9 mouse cellular contexts compared by ENCODE assay signal in the genomic region with DNA sequence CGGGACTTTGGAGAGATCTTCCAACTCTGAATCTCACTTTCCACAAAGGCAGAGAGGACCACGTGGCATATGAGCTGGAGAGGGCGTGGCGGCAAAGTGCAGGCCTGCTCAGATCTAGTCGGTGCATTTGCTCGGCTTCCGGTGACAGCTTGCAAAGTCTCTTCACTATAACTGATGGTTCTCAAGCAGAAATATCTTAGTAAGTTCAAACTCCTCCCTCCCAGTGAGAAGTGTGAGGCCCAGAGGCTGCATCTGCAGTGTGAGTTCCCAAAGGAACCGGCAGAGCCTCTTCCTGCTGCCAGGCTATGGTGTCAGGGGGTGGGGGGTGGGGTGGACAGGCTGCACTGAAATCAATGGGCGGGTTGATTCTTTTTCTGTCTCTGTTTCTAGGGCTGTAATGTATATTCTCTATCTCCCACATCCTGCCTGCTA.
DNase-seq lines count a peak whose midpoint lies in the region; ATAC-seq lines count a peak whose summit lies in the region.
"Had no signal": no experiment of that assay in that cellular context is flagged by ENCODE, and none has a peak within 500 bp of the region (broad histone marks: within the 10 kb centered on the region; RNA-seq: fewer than 3 reads in every experiment).

No protein-coding gene starts in this region.

- peak; percentile 76 for ATAC-seq in kidney, embryonic 16.5 days (ENCODE audit: low FRiP score, low TSS enrichment)
- no peak for ATAC-seq in hindbrain, embryonic 13.5 days (ENCODE audit: low FRiP score)
- ATAC-seq in liver, embryonic 15.5 days (ENCODE audit: insufficient read depth) = peak; percentile 62
- ATAC-seq in stomach, embryonic 14.5 days (ENCODE audit: insufficient number of reproducible peaks, insufficient read depth, low FRiP score, low read depth) = peak; percentile 65; the same call in 1 of the 2 replicates

- H3K36me3 ChIP-seq in kidney, embryonic 16.5 days (ENCODE audit: insufficient read depth, low read length) = no peaks in the 10 kb centered on the region
- H3K36me3 ChIP-seq in embryonic facial prominence, embryonic 10.5 days (replicated peaks) = no peaks in the 10 kb centered on the region
- no peaks in the 10 kb centered on the region for H3K36me3 ChIP-seq in hindbrain, embryonic 13.5 days
- H3K36me3 ChIP-seq in liver, embryonic 15.5 days (replicated peaks) = no peaks in the 10 kb centered on the region
- no peaks in the 10 kb centered on the region for H3K36me3 ChIP-seq in stomach, embryonic 14.5 days (ENCODE audit: control insufficient read depth, insufficient read depth, low read length)
- H3K36me3 ChIP-seq: G1E had no signal

- 26% methylated on average over 9 of the region's 9 CpGs for WGBS in kidney, embryonic 16.5 days
- 49% methylated on average over 9 of the region's 9 CpGs for WGBS in embryonic facial prominence, embryonic 10.5 days
- WGBS in hindbrain, embryonic 13.5 days = 45% methylated on average over 9 of the region's 9 CpGs
- WGBS in liver, embryonic 15.5 days (ENCODE audit: insufficient replicate concordance) = 13% methylated on average over 9 of the region's 9 CpGs
- WGBS in stomach, embryonic 14.5 days = 14% methylated on average over 9 of the region's 9 CpGs

- peak overlapping the region; percentile 36; the same call in 1 of the 2 replicates for H3K9ac ChIP-seq in kidney, embryonic 16.5 days (replicated peaks; ENCODE audit: low read length)
- H3K9ac ChIP-seq in hindbrain, embryonic 13.5 days = no peak overlapping the region
- H3K9ac ChIP-seq in liver, embryonic 15.5 days = no peak overlapping the region
- no peak overlapping the region for H3K9ac ChIP-seq in stomach, embryonic 14.5 days (replicated peaks; ENCODE audit: low read depth, low read length)

- no peak overlapping the region for H3K4me3 ChIP-seq in kidney, embryonic 16.5 days (ENCODE audit: low read length)
- H3K4me3 ChIP-seq in embryonic facial prominence, embryonic 10.5 days = no peak overlapping the region
- H3K4me3 ChIP-seq in hindbrain, embryonic 13.5 days = no peak overlapping the region
- no peak overlapping the region for H3K4me3 ChIP-seq in liver, embryonic 15.5 days (replicated peaks)
- no peak overlapping the region for H3K4me3 ChIP-seq in stomach, embryonic 14.5 days (ENCODE audit: low read depth, low read length)

- H3K9me3 ChIP-seq in kidney, embryonic 16.5 days (ENCODE audit: low read length) = no peaks in the 10 kb centered on the region
- no peaks in the 10 kb centered on the region for H3K9me3 ChIP-seq in embryonic facial prominence, embryonic 10.5 days
- H3K9me3 ChIP-seq in hindbrain, embryonic 13.5 days = no peaks in the 10 kb centered on the region
- no peaks in the 10 kb centered on the region for H3K9me3 ChIP-seq in liver, embryonic 15.5 days (replicated peaks)
- no peaks in the 10 kb centered on the region for H3K9me3 ChIP-seq in stomach, embryonic 14.5 days (ENCODE audit: control insufficient read depth, low read depth, low read length)
- H3K9me3 ChIP-seq: G1E had no signal

- H3K27me3 ChIP-seq in kidney, embryonic 16.5 days (ENCODE audit: insufficient read depth, low read length) = no peaks in the 10 kb centered on the region
- H3K27me3 ChIP-seq in embryonic facial prominence, embryonic 10.5 days (replicated peaks; ENCODE audit: low read depth, poor library complexity, severe bottlenecking) = no peaks in the 10 kb centered on the region
- H3K27me3 ChIP-seq in hindbrain, embryonic 13.5 days = no peaks in the 10 kb centered on the region
- no peaks in the 10 kb centered on the region for H3K27me3 ChIP-seq in liver, embryonic 15.5 days
- H3K27me3 ChIP-seq in stomach, embryonic 14.5 days (ENCODE audit: control insufficient read depth, insufficient read depth, low read length) = no peaks in the 10 kb centered on the region

- peak overlapping the region; percentile 23; the same call in 1 of the 2 replicates for H3K4me2 ChIP-seq in kidney, embryonic 16.5 days (replicated peaks; ENCODE audit: low read depth, low read length)
- H3K4me2 ChIP-seq in hindbrain, embryonic 13.5 days = no peak overlapping the region
- peak overlapping the region; percentile 21 for H3K4me2 ChIP-seq in liver, embryonic 15.5 days
- H3K4me2 ChIP-seq in stomach, embryonic 14.5 days (replicated peaks; ENCODE audit: low read depth, low read length) = 0 out of 2 replicates have a peak overlapping the region, but pooled peaks have one; percentile 1

- peak overlapping the region; percentile 65 for H3K27ac ChIP-seq in kidney, embryonic 16.5 days (ENCODE audit: low read length)
- H3K27ac ChIP-seq in embryonic facial prominence, embryonic 10.5 days (replicated peaks) = peak overlapping the region; percentile 71
- H3K27ac ChIP-seq in hindbrain, embryonic 13.5 days = peak overlapping the region; percentile 58
- H3K27ac ChIP-seq in liver, embryonic 15.5 days (replicated peaks) = peak overlapping the region; percentile 38; the same call in 1 of the 2 replicates
- H3K27ac ChIP-seq in stomach, embryonic 14.5 days (ENCODE audit: low read length) = peak overlapping the region; percentile 82

- peaks cover 25% of the 10 kb centered on the region for H3K4me1 ChIP-seq in kidney, embryonic 16.5 days (ENCODE audit: insufficient read depth, low read length)
- H3K4me1 ChIP-seq in embryonic facial prominence, embryonic 10.5 days = peaks cover 37% of the 10 kb centered on the region
- peaks cover 23% of the 10 kb centered on the region for H3K4me1 ChIP-seq in hindbrain, embryonic 13.5 days (replicated peaks)
- peaks cover 14% of the 10 kb centered on the region for H3K4me1 ChIP-seq in liver, embryonic 15.5 days (replicated peaks)
- peaks cover 22% of the 10 kb centered on the region for H3K4me1 ChIP-seq in stomach, embryonic 14.5 days (ENCODE audit: control insufficient read depth, insufficient read depth, low read length)

- DNase-seq in kidney, adult 8-10 months = no peak
- DNase-seq in embryonic facial prominence, embryonic 10.5 days (ENCODE audit: low spot score) = peak; percentile 42
- DNase-seq in MN1 (ENCODE audit: low spot score) = no peak
- DNase-seq in layer of hippocampus, postnatal 25 days (ENCODE audit: extremely low spot score in 1 of 2, low spot score in 1 of 2) = no peak
